Mouse (Mus musculus) heart, postnatal 10 days (tissue): ENCODE data around the gene Zic5. TPM values are rescaled to one million over a fixed set of nuclear protein-coding genes. Genes with fewer than 3 reads are reported as not detected.
"Not testable (repeated sequence)": the region's sequence is repeated elsewhere in the genome, so short reads cannot be mapped to it uniquely, and the experiment has no call there.

Experiments
- DNase-seq, 2 experiments: peaks; one replicate each; pipeline ENCODE4 v3.0.0; 2021
- intact Hi-C: fragments of 180-260 bp; cut with DNase I; formaldehyde crosslinking; loops from one replicate; pipeline ENCODE4 v1.15.1; 2025
- total RNA-seq, 2 experiments: library from RNA; stranded (reverse); gene quantifications; 2 replicates each; pipeline ENCODE4 v1.2.3; 2021

Zic5 gene
- total RNA-seq, 2 experiments from 2014 or later, result not detected

DNA sequence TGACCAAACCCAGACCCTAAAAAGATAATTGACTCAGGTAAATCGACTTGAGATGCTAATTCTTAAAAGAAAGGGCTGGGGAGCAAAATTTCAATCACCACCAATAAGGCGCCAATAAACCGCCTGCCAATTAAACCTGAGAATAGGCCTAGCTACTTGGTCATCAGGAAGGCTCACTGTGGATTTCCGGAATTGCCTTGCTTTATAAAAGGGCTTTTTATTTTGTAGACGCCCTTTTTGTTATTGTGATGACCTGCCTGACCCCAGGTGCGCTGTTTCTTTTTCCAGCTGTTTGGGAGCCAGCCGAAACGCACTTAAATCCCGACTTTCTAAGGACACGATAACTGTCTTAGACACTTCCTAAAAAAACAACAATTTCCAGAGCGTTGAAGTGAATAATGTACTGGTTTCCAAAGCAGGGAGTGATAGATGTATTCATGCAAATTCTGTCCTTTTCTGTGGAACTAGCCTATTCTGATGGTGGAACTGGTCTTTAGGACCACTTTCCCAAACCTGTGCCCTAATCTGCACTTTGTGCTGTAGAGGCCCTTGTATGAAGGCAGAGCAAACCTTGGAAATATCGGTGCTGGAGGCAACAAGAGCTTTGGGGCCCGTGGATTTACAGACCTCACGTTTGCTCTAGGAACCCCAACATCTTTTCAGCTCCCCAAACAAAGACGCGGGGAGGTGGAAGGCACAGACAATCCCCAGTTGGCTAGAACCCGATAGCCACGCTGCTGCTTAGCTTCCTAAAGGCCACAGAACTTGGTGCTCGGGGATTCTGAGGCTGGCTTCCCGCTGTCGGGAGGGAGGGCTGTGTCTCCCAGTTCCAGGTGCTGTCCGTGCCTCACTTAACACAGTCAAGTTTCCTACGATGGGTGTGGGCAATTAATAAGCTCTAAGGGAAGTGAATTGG is 2.7 kb upstream of the Zic5 start:
- DNase-seq, result no peak
- intact Hi-C loops, result no loop called here

DNA sequence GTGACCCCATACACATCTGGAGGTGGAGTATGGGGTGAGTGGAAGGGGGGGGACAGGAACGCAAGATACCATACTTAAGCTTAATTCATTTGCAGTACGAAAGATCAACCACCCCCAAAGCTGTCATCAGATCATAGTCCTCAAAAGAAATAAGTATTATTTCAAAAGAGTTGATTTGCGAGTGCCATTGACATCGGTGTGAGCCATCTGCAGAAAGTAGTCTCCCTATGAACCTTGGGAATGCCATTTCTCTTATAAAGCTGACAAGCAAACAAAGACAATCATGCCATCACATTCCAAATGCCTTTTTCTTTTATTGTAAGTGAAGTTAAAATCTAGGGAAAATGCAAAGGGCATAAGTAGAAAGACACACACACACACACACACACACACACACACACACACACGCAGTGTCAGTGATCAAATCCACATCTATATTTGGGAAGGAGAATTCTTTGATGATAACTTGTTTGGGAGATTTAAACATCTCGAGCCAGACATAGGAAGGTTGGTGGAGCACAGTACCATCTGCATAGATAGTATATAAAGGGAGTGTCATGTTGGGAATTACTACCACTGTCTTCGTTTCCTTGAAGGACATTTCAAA is 1.4 kb upstream of the Zic5 start:
- intact Hi-C loops, result no loop called here
- no peak for DNase-seq

DNA sequence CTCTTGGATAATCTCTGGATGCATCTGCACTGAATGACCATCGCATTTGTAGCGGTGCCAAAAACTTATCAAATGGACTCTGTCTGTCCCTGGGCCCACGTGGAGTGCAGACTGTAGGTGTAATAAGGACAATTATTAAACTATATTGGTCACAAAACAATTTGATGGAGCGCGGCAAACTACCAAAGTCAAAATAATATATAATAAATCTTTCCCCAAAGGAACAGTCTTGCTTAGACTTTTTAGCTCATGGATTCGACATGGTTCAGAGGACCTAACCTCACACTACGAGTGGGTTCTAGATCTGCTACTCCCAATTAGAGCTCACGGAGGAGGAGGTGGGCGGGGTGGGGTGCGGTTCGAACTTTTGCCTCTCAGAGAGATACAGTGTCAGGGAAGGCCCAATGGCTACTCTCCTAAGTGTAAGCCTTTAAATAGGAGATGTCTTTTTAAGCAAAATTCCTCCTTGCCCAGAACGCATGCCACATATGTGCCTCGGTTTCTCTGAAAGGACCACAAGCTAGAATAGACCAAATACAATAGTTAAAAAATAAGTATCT is 534 bp upstream of the Zic5 start:
- intact Hi-C loops, result no loop called here
- DNase-seq, result no peak

DNA sequence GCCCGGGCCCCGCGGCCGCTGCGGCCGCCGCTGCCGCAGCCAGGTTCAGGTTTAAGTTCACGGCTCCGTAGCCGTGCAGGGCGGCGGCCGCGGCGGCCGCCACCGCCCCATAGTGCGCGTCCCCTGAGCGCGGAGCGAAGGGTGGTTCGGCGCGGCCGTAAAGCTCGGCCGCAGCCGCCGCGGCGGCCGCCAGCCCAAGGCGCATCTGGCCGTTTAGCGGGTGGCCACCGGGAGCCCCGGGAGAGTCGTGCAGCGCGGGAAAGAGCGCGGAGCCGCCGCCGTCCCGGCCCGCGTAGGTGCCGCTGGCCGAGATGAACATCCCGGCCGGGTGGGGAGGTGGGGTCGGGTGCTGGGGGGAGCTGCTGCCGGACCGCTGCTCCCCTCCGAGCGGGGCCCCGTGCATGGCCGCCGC is 1.1 kb downstream of the Zic5 start:
- peak in 1 of 2 experiments; percentile 11 for DNase-seq
- intact Hi-C loops, result no loop called here

DNA sequence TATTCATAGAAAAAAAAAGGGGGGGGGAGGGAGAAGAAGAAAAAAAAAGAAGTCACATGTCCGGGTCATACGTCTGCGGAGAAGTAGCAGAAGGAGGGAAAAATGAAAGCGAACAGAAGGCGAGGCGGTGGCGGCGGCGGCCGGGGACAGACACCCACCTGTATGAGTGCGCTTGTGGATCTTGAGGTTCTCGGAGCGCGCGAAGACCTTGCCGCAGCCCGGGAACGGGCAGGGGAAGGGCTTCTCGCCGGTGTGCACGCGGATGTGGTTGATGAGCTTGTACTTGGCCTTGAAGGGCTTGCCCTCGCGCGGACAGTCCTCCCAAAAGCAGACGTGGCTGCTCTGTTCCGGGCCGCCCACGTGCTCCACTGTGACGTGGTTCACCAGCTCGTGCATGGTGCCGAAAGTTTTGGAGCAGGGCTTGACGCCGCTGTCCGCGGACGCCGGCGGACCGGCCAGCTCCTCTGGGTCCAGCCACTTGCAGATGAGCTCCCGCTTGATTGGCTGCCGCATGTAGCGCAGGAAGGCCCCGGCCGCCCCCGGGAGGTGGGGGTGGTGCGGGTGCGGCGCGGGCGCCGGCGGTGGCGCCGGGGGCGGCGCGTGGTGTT is 1.6 kb downstream of the Zic5 start:
- intact Hi-C loops, result not testable (repeated sequence)
- DNase-seq, result peak in 1 of 2 experiments; percentile 46

DNA sequence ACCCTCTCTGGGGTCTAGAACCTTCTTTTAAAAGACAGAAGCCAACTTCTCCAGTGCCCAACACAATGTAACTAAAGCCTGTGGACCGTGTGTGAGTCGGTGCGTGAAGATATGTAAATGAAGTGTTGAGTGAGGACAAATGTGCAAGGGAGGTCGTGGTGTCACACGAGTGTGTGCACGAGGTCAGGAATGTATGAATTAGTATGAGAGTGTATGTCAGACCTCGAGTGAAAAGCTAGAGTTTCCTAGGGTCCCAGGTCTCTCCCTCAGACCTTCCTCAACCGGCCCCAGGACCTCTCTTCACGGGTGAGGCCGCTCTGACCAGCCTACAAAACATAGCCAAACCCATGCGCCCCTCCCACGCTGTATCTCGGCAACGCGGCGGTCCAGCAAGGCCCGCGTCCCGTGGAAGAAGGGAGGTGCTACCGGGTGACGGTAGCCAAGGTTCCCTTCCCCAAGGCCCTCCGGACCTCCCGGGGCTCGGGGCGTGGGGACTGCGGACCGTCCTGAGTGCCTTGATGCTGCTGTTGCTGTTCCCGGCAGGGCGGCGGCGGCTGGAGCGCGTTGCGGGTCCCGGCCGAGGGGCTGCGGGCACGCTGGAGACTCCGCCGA is 2.3 kb downstream of the Zic5 start:
- intact Hi-C loops, result no loop called here
- DNase-seq, result no peak

DNA sequence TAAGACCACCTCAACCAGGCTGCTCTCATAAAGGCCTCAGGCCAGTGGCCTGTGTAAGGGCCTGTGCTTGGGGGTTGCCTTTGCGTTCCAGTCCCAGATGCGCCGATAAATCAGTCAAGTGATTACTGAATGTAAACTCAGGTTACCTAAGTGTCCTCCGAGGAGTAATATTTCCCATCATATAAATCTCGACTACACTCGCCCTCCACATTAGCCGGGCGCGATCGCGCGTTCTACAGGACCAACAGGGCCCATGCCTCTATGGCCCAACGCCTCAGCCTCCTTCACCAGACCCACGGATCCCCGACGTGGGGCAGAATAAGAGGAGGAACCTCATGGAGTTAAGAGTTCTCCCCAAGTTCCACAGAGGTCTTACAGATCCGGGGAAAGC is 2.8 kb downstream of the Zic5 start:
- no peak for DNase-seq
- intact Hi-C loops, result no loop called here

DNA sequence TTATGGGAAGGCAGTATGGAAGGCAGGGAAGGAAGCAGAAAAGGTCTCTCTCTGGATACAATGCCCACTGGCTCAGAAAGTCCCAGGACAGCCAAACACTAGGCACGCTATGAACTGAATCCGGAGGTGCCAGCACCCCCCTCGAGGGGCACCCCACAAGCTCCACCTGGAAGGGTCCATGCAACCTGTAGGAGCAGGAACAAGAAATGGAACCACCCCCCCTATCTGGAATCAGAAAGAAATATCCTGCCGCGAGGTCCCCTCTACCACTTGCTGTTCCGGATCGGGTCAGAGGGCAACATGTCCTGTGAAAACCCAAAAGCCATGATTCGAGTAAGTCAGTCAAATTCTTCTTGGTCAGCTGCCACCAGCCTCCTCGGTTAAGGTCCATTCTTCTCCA is 3.5 kb downstream of the Zic5 start:
- DNase-seq, result no peak
- intact Hi-C loops, result no loop called here

DNA sequence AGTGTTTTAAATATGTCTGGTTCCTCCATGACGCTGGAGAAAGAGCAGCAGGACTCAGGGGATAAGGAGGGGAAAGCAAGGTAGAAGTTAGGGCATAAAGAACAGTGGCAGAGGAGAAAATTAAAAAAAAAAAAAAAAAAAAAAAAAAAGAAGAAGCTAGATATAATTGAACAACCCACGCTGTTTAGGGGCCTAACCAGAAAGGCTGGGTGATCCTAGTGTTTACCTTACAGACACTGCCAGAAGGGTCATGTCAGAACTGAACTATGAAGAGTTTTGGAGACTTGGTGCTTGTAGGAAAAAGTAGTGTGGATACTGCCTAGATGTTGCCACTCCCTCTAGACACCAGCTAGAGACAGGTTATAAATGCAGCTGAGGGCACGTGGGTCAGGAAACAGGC is 4.0 kb downstream of the Zic5 start:
- intact Hi-C loops, result no loop called here
- DNase-seq, result no peak

DNA sequence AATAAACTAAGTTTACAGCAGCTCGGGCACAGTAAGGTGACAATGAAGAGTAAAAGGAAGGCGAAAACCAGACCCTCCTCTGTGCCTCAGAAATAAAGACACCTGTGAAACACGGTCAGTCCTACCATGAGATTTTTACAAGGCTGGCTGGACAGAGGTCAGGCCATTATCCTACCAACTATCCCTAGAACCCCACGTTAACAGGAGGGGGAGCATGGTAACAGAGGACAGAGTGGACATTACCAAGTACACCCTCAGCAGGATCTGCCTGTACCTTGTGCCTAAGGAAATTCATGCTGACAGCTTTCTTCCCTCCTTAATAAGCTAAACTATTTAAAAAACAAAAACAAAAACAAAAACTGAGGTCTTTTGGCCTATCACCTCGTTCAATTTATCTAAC is 5.3 kb downstream of the Zic5 start:
- intact Hi-C loops, result no loop called here
- DNase-seq, result no peak

DNA sequence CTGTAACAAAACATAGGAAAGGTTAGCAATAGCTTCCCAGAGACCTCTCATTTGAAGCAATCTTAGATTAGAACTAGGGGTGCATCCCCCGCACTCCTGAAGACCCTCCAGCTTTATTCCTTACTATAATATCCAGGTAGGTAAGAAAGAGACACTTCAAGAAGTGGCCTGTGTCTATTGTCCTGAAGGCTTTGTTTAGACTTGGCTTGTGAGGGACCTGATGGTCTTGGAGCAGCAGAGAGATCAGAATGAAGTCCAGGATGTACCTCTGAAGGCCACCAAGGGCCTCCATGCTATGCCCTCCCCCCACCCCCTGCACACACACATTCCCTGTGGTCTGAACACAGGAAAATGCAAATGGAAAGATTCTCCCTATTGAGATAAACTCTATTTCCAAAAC is 5.7 kb downstream of the Zic5 start:
- intact Hi-C loops, result no loop called here
- no peak for DNase-seq

DNA sequence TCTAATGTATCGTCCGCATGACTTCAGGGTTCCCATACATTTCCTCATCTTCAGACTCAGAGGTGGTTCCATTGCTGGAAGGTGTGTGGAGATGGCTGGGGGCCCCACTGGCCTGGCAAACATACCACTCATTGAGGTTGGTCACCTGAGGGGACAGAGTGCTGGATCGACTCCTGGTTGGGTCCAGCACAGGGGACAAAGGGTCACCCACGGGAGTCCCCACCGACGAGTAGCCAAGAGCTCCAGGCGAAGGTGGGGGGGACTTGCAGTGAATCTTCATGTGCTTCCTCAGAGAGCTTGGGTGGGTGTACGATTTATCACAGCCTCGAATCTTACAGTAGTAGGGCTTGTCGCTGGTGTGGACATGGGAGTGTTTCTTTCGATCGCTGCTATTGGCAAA is 6.1 kb downstream of the Zic5 start:
- intact Hi-C loops, DNase-seq: not testable (repeated sequence)

DNA sequence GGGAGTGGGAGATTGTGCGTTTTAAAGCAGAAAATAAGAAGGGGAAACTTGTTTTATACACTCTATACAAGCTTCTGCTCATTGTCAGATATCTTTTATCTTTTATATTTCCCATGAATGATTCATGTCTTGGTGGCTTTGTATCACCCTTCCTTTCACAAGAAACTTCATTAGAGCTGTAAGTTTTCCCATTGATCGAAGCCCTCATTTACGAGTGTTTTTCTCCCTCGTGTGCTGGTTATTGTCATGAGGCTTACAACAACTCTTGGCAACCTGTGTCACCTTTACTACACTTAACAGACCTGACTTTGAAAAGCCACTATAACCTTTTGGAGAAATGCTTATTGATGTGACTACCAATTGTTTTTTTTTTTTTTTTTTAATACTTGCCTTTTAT is 9.9 kb downstream of the Zic5 start:
- intact Hi-C loops, result no loop called here
- DNase-seq, result no peak

DNA sequence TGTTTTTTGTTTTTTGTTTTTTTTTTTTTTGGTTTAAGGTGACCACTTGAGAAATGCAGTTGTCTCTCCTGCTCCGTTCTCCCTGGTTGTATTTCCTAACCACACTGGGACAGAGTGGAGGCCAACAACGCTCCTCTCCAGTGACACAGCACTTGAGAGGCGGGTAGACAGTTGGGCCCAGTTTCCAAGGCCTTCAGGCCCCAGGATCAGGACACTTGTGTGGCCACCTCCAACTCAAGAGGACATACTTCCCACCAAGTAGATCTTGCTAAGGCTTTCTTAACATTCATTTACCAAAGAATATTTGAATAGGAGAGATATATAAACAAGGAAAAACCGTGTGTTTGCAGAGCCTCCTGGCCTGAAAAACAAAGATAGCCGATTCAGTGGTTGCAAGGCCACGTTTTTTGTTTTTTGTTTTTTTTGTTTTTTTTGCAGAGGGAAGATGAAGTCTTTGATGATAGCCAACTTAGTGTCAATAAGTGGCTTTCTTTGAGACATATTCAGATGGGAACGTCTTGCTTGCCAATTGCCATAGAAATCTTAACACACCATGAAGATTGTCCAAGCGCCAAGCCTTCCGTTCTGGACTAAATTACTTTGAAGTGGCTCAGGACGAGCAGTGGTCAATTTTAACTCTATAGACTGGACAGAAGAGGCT is 10.4 kb downstream of the Zic5 start:
- no peak for DNase-seq
- intact Hi-C loops, result no loop called here

DNA sequence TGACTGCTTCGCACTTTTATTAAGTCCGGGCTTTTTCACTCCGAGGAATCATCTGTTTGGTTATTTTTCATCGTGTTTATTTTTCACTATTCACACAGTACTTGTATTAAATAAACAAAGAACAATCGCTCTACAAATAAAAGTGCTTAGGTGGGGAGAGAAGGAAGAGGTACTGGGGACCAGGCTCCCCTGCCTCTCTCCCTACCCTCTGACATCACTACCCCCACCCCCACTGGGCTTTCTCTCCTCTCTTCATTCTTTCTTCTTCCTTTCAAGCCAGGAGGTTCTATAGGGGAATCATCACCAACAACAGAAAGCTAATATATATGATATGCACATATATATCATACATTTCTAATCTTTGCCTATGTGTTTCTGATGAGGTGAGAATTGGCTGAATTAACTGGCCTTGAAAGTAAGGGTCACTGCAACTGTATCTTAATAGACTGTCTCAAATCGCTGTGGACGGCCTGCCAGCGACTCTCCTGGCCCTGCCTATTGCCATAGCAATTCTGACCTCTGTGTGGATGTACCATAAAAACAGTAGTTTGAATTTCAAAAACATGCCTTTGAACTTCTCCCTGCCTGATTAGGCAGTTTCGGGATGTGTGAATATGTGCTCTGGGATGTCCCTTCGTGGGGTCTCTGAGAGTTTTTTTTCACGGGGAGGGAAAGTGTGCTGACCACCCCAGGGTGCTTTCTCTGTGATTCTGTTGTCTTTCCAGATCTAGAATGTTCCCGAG is 11.3 kb downstream of the Zic5 start:
- no peak for DNase-seq
- intact Hi-C loops, result no loop called here

DNA sequence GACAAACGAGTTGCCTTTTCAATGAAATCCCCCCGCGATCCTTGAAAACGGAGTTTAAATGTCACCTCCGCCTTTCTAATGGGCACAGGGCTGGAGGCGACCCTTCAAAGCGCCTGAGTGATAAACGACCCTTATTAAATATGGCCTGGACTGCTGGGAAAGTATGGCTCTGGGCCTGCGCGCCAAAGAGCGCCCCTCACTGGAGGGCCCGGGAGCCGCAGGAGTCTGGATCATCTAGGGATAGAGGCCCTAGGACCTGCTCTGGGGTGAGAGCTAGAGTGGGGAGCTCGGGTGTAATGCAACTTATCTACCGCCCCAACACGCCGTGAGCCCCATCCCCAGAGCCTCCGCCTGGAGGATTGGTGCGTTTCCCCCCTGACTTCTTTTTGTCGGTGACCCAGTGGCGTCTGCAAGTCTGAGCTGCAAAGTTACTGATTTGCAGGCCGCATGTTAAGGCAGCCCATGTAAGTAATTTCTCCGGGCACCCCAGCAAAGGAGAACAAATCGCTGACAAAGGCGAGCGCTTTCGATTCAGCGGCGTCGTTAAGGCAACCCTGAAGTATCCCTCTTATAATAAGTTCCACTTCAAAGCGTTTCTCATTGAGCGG is 12.0 kb downstream of the Zic5 start:
- peak in 1 of 2 experiments; percentile 5 for DNase-seq
- intact Hi-C loops, result no loop called here

DNA sequence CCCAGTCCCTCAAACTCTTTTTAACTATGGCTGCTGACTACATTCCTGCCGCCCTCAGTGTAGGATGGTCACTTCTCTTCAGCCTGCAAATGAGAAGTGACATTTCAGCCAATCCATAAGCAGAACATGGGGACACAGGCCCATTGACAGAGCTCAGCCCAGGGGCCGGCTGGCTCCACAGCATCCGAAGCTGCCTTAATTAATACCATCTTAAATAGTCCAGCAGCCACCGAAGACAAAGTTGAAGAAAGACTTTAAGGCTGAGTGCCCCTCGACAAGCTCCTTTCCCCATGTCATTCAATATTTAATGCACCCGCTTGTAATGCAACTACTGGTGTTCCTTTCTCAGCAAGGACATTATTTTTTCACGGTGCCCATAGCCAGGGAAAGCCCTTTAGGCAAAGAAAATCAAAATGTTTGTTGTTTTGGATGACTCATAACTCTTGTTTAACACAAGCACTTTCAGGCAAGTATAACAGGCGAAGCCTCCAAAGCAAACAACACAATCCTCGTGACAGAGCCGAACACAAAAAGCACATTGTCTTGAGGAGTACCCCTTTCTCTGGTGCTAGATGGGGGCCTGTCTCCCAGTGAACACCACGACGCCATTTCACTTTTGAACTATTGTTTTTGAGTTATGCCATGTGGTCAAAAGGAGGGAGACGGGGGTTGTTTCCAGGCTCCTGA is 12.6 kb downstream of the Zic5 start:
- no peak for DNase-seq
- intact Hi-C loops, result no loop called here

DNA sequence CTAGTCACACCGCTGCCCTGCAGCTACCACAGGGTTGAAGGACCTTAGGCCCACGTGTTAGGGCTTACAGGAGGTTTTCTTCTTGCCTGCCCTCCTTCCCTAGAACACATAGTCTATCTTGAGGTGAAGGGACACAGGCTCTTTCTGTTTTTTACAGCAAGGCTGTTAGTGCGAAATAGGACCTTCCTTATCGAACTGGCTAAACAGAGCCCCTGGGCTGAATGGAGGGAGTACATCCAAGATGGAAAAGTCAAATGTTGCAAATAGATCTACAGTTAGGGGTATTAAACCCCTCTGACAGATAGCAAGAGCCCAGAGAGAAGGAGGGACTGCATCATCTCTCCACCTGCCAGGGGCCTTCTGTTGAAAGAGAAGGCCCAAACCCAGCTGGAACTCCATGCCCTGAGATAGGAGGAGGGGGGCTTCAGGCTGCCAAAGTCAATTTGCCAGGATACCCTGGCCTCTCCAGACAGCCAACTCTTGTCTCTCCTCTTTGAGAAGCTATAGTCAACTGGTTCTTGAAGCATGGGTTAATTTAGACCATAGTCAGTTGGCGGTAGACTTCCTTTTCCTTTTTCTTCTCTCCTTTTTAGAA is 13.8 kb downstream of the Zic5 start:
- no peak for DNase-seq
- intact Hi-C loops, result no loop called here
